Mouse (Mus musculus) embryonic fibroblast, embryonic 13.5 days (primary cell): Measurements from ENCODE around the gene Rgma.

Source experiments
- CTCF ChIP-seq: IDR thresholded peaks from 2 replicates; pipeline ENCODE4 v1.5.1; 2011; ENCODE audit warnings: mild to moderate bottlenecking, control low read depth, low read length, moderate library complexity, borderline replicate concordance; ENCODE audit not compliant: insufficient read depth
- POLR2A ChIP-seq: IDR thresholded peaks from 2 replicates; pipeline ENCODE4 v1.6.1; 2011; ENCODE audit warnings: low read depth, mild to moderate bottlenecking, control low read depth, low read length, moderate library complexity

GRCm38 (mm10) chr7:73467741-73468140 lies 92.4 kb downstream of the Rgma start:
- TF ChIP-seq POLR2A (no peak), CTCF (no peak)
